8 mouse cellular contexts compared by ENCODE assay signal in genomic region chr4:122808108-122808507, GRCm38 (mm10). TPM values are rescaled to one million over a fixed set of nuclear protein-coding genes. Genes with fewer than 3 reads are reported as not detected.
DNase-seq lines count a peak whose midpoint lies in the region; ATAC-seq and TF ChIP-seq lines count a peak whose summit lies in the region.

No protein-coding gene starts in this region.

- no peak overlapping the region for H3K4me3 ChIP-seq in lung, embryonic 14.5 days (ENCODE audit: low read depth, low read length)

- ATAC-seq in lung, embryonic 14.5 days (ENCODE audit: insufficient read depth) = peak; percentile 54; the same call in 1 of the 2 replicates

- H3K4me2 ChIP-seq in lung, embryonic 14.5 days = no peak overlapping the region

- no peaks in the 10 kb centered on the region for H3K27me3 ChIP-seq in lung, embryonic 14.5 days (ENCODE audit: insufficient read depth, low read length)

- H3K27ac ChIP-seq in lung, embryonic 14.5 days (ENCODE audit: low read depth) = no peak overlapping the region

- peak; percentile 78 for TF ChIP-seq CTCF in lung, embryonic 14.5 days (IDR thresholded peaks at IDR 0.05; ENCODE audit: low read depth)

- intact Hi-C loops in heart, postnatal 14 days (cut with DNase I) = loop anchor here (2.0 to 5.0 kb wide), 4 partner anchors 54 to 274 kb away; no protein-coding TSS in a partner anchor

- DNase-seq in CD8-positive naive resting alpha-beta T cell, adult 2 months (ENCODE audit: low read depth in 2 of 2, low spot score in 2 of 2) = peak; percentile 37 to 50
- DNase-seq in brain, adult 2 months (ENCODE audit: low read depth, low spot score) = peak; percentile 82
- DNase-seq in fibroblast of lung, adult 2 months (ENCODE audit: low read depth) = peak; percentile 27
- peak; percentile 73 to 82 for DNase-seq in heart, postnatal 14 days
- DNase-seq in kidney, postnatal 36 days = peak; percentile 55 to 86
- DNase-seq in lung, embryonic 14.5 days = peak; percentile 83
- peak; percentile 36 for DNase-seq in ovary, adult 18-20 months (ENCODE audit: low spot score)
- peak; percentile 58 to 62 for DNase-seq in thymus, adult 18-20 months

- H3K36me3 ChIP-seq in lung, embryonic 14.5 days (ENCODE audit: insufficient read depth) = no peaks in the 10 kb centered on the region

- no peak overlapping the region for H3K9ac ChIP-seq in lung, embryonic 14.5 days

- WGBS in lung, embryonic 14.5 days = 25% methylated on average over 4 of the region's 4 CpGs

- no peaks in the 10 kb centered on the region for H3K9me3 ChIP-seq in lung, embryonic 14.5 days (ENCODE audit: low read depth, low read length)

- no peaks in the 10 kb centered on the region for H3K4me1 ChIP-seq in lung, embryonic 14.5 days (ENCODE audit: insufficient read depth)

RNA-seq across cellular contexts. Expression of gene Ppt1, which starts 27.9 kb away (rescaled TPM):
- 10 to 100 TPM; 35.4 to 40.0 TPM for total RNA-seq in heart, postnatal 14 days (2021)
- polyA plus RNA-seq in lung, embryonic 14.5 days (2014; fragmentation: Nextera tagmentation; extraction: Ambion mirVana) = 61.0 and 65.7 TPM in 2 replicates

Comparison
In these comparisons a context has a peak if more than half of its experiments do, and no peak if none do; other contexts are left out.
1. DNase-seq: peak in every context shown above with its lines; median percentile 83 in lung, embryonic 14.5 days; 82 in brain, adult 2 months; 78 in heart, postnatal 14 days; 70 in kidney, postnatal 36 days; 60 in thymus, adult 18-20 months; 44 in CD8-positive naive resting alpha-beta T cell, adult 2 months; 36 in ovary, adult 18-20 months; 27 in fibroblast of lung, adult 2 months.